Mouse (Mus musculus): ENCODE data around the gene Cfdp1.

GRCm38 (mm10) chr8:111825219-111825618 lies 28.9 kb downstream of the Cfdp1 start:
- no peak for TF ChIP-seq POLR2A (IDR thresholded peaks at IDR 0.05; ENCODE audit: extremely low read depth, insufficient read depth, low read length)
- TF ChIP-seq CTCF (IDR thresholded peaks at IDR 0.05; ENCODE audit: extremely low read depth, insufficient read depth, low read length): peak; percentile 55

Data from cortical plate, adult 2 months (tissue).